Mouse (Mus musculus) erythroblast, embryonic 14.5 days (primary cell): Measurements from ENCODE around the gene Ptprg. TPM values are rescaled to one million over a fixed set of nuclear protein-coding genes. Genes with fewer than 3 reads are reported as not detected.
"Not testable (repeated sequence)": the region's sequence is repeated elsewhere in the genome, so short reads cannot be mapped to it uniquely, and the experiment has no call there.

Experiments
- H3K27me3 ChIP-seq: 2 replicates; pipeline ENCODE4 v1.6.1; 2012; ENCODE audit warnings: inconsistent platforms; ENCODE audit not compliant: control insufficient read depth
- H3K36me3 ChIP-seq: 2 replicates; pipeline ENCODE4 v1.6.1; 2012; ENCODE audit warnings: mild to moderate bottlenecking, inconsistent platforms; ENCODE audit not compliant: control insufficient read depth
- H3K4me1 ChIP-seq: 2 replicates; pipeline ENCODE4 v1.6.1; 2012; ENCODE audit warnings: inconsistent platforms; ENCODE audit not compliant: control insufficient read depth
- H3K4me3 ChIP-seq: replicated peaks from 2 replicates; pipeline ENCODE3; 2012; ENCODE audit warnings: moderate library complexity, mild to moderate bottlenecking, inconsistent platforms
- H3K9me3 ChIP-seq: 2 replicates; pipeline ENCODE4 v1.6.1; 2012; ENCODE audit warnings: low read length, inconsistent platforms, mixed read lengths; ENCODE audit not compliant: control insufficient read depth
- GATA1 ChIP-seq: IDR thresholded peaks from 2 replicates; pipeline ENCODE4 v1.6.1; 2012; ENCODE audit warnings: low read length, inconsistent platforms, mixed read lengths
- TAL1 ChIP-seq: IDR thresholded peaks from 3 replicates; pipeline ENCODE4 v1.6.1; 2012; ENCODE audit warnings: low read length, inconsistent platforms, mixed read lengths
- polyA plus RNA-seq: library from polyadenylated mRNA; stranded (reverse); fragments of >175 nt; gene quantifications from 2 replicates; pipeline ENCODE4 v1.2.3, GENCODE M21; 2012

Gene Ptprg
- polyA plus RNA-seq, 1 experiment, result not detected

DNA sequence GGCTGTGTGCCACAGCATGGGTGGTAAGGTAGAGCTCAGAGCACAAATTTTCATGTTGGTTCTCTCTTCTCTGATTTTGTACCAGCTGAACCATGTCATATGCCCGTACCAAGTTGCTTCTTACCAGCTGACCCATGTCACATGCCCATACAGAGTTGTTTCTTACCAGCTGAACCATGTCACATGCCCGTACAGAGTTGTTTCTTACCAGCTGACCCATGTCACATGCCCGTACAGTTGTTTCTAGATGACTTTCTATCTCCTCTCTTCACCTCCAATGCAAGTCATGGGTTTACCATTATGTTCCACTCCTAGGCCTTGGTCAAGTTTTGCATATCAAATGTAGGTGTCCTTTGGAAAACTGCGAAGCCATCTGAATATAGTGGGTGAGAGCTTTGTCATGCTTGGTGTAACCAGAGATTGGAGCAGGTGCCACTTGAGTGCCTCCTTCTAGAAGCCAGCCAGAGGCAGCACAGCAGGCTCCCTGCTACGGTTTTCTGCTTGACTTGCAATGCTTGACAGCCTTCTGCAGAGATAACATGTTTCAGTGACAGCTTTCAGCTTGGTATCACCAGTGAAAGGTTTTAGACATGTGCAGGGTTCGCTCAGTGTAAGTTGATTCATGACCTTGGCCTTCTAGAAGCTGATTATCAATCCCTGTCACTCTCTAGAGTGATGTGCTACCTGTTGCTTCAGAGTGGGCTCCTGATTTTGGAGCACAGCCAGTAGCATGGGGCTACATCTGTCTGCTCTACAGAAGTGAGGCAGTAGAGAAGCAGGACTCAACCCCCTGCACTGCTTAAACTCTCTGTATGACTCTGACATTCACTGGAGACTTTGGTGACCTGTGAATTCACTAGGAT lies 401.9 kb downstream of the Ptprg start:
- TF ChIP-seq TAL1 (no peak), GATA1 (no peak)
- no peaks in the 10 kb centered on the region for H3K9me3 ChIP-seq
- no peaks in the 10 kb centered on the region for H3K4me1 ChIP-seq
- H3K27me3 ChIP-seq, result no peaks in the 10 kb centered on the region
- H3K4me3 ChIP-seq, result no peak overlapping the region
- no peaks in the 10 kb centered on the region for H3K36me3 ChIP-seq

DNA sequence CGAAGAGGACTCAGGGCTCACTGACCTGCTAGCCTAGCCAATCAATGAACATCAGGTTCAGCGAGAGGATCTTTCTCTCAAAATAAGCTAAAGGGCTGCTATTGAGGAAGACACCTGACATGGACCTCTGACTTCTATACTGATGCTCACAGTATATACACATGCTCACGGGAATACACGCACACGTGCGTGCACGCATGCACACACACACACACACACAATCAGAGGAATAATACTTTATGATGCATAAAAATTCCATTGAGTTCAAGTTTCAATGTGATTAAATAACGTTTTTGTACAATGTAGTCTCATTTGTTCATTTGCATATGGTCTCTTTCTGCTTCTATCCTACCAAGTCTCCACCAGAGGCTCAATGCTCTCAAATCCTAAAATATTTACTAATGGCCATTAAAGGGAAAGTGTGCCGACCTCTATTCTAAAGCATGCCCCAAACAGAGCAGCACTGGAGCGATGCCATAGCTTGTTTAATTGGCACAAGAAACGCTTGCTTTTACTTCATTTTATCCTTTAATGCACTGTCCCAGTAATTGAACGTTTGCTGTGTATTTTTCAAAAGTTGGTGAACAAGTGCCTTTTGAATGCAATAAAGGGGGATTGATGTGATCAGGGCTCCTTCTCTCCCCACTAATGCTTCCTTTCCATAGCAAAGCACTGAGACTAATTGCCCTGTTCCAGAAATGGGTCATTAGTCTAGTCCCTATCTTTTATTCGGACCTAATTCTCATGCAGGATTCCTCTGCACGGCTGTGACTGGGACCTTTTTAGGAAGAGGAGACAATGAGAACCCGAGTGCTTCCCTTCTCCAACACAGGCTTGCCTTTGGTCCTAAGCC lies 407.2 kb downstream of the Ptprg start:
- Histone ChIP-seq H3K36me3 (no peaks in the 10 kb centered on the region), H3K4me1 (no peaks in the 10 kb centered on the region), H3K27me3 (no peaks in the 10 kb centered on the region), H3K4me3 (no peak overlapping the region), H3K9me3 (no peaks in the 10 kb centered on the region; the same call in 1 of the 2 replicates)
- TF ChIP-seq TAL1 (no peak), GATA1 (no peak)

GRCm38 (mm10) chr14:11962101-11962500 lies 408.8 kb downstream of the Ptprg start:
- Histone ChIP-seq H3K9me3 (no peaks in the 10 kb centered on the region; the same call in 1 of the 2 replicates), H3K4me1 (no peaks in the 10 kb centered on the region), H3K36me3 (no peaks in the 10 kb centered on the region), H3K27me3 (no peaks in the 10 kb centered on the region), H3K4me3 (no peak overlapping the region)
- no peak for TF ChIP-seq TAL1
- no peak for TF ChIP-seq GATA1

GRCm38 (mm10) chr14:11962561-11962960 lies 409.2 kb downstream of the Ptprg start:
- Histone ChIP-seq H3K27me3 (no peaks in the 10 kb centered on the region), H3K4me3 (no peak overlapping the region), H3K4me1 (no peaks in the 10 kb centered on the region), H3K9me3 (no peaks in the 10 kb centered on the region; the same call in 1 of the 2 replicates), H3K36me3 (no peaks in the 10 kb centered on the region)
- TF ChIP-seq GATA1 (no peak), TAL1 (no peak)

DNA sequence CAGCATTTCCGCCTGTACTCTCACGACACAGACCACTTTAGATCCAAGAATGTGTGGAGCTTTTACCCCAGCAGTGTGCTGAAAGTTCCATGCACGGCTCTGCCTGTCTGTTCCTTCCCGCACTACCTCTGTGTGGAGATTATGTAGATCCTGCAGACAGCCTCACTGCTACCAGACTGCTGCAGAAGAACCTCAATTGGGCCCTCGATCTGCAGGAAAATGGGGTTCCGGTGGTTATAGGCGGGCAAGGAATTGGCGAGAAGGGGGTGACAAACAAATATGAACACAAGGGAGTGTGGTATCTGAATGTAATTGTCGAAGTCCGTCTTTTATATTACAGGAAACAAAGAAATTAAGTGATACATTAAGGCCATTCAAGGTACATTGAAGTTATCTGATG lies 410.5 kb downstream of the Ptprg start:
- H3K4me1 ChIP-seq, result no peaks in the 10 kb centered on the region
- TF ChIP-seq GATA1 (no peak), TAL1 (no peak)
- H3K36me3 ChIP-seq, result no peaks in the 10 kb centered on the region
- H3K4me3 ChIP-seq, result no peak overlapping the region
- no peaks in the 10 kb centered on the region for H3K27me3 ChIP-seq
- H3K9me3 ChIP-seq, result no peaks in the 10 kb centered on the region; the same call in 1 of the 2 replicates

DNA sequence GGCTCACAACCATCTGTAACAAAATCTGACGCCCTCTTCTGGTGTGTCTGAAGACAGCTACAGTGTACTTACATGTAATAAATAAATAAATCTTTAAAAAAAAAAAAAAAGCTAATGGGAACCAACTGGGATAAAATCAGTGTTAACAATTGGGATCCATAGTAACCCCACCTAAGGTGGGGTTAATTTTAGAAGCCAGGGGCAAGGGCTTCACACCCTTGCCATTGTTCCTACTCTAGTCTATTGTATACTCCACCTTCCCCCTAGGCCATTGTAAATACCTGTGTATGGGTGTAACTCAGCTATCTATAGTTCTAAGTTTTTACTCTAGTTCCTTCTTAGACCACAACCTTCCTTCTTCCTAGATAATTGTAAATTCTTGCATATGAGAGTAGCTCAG lies 411.0 kb downstream of the Ptprg start:
- not testable (repeated sequence) for H3K27me3 ChIP-seq, H3K9me3 ChIP-seq, H3K4me1 ChIP-seq, H3K36me3 ChIP-seq, H3K4me3 ChIP-seq

GRCm38 (mm10) chr14:11965878-11966277 lies 412.5 kb downstream of the Ptprg start:
- H3K27me3 ChIP-seq, result no peaks in the 10 kb centered on the region
- TF ChIP-seq GATA1 (no peak), TAL1 (no peak)

GRCm38 (mm10) chr14:11981764-11982163 lies 428.4 kb downstream of the Ptprg start:
- H3K36me3 ChIP-seq, result no peaks in the 10 kb centered on the region
- TF ChIP-seq GATA1 (no peak), TAL1 (no peak)
- H3K9me3 ChIP-seq, result no peaks in the 10 kb centered on the region
- H3K4me1 ChIP-seq, result no peaks in the 10 kb centered on the region
- H3K4me3 ChIP-seq, result no peak overlapping the region
- no peaks in the 10 kb centered on the region for H3K27me3 ChIP-seq

More at GRCm38 (mm10) chr14:11965878-11966277, 412.5 kb downstream of the Ptprg start:
- H3K4me1 ChIP-seq, result no peaks in the 10 kb centered on the region
- H3K4me3 ChIP-seq, result no peak overlapping the region
- no peaks in the 10 kb centered on the region for H3K36me3 ChIP-seq
- no peaks in the 10 kb centered on the region; the same call in 1 of the 2 replicates for H3K9me3 ChIP-seq

DNA sequence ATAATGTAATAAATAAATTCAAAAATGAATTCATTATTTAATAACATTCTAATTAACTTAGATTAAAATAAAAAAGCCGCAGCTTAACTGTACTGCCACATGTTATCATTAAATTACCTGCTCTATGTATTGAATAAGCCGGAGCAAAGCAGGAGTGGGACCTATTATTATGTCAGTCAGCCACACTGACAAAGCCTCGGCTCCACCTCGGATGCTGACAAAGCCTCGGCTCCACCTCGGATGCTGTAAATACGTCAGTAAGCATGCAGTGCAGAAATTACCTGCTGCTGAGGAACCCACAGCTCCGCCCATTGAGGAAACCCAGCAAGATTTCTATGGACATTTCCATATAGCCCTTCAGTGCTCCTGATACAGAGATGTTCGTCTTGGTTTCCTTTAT lies 429.7 kb downstream of the Ptprg start:
- no peaks in the 10 kb centered on the region for H3K27me3 ChIP-seq
- no peaks in the 10 kb centered on the region for H3K4me1 ChIP-seq
- H3K9me3 ChIP-seq, result no peaks in the 10 kb centered on the region
- no peaks in the 10 kb centered on the region for H3K36me3 ChIP-seq
- TF ChIP-seq TAL1 (no peak), GATA1 (no peak)
- H3K4me3 ChIP-seq, result no peak overlapping the region
